Mouse (Mus musculus) large intestine, adult 2 months (tissue): Measurements from ENCODE around the gene Pold1. TPM values are rescaled to one million over a fixed set of nuclear protein-coding genes. Genes with fewer than 3 reads are reported as not detected.
A peak's percentile ranks its signal among the peaks of the same experiment; 100 is the strongest.

Experiments
- DNase-seq: peaks from one replicate; pipeline ENCODE4 v3.0.0-alpha.2; 2012; ENCODE audit warnings: low read depth, low spot score
- WGBS: fragments of 180-500 bp; shearing (Covaris S2); methylation state at CpG from one replicate; pipeline ENCODE4 v1.1.7; 2018; 5-methylcytosine and 5-hydroxymethylcytosine counted together
- polyA plus RNA-seq: library from polyadenylated mRNA; depleted of rRNA; stranded (reverse); fragments of >200 nt; gene quantifications from 2 replicates; pipeline ENCODE4 v1.2.3, GENCODE M21; 2012; rRNA removed

The Pold1 gene
- 45.2 and 47.0 TPM in 2 replicates for polyA plus RNA-seq

DNA sequence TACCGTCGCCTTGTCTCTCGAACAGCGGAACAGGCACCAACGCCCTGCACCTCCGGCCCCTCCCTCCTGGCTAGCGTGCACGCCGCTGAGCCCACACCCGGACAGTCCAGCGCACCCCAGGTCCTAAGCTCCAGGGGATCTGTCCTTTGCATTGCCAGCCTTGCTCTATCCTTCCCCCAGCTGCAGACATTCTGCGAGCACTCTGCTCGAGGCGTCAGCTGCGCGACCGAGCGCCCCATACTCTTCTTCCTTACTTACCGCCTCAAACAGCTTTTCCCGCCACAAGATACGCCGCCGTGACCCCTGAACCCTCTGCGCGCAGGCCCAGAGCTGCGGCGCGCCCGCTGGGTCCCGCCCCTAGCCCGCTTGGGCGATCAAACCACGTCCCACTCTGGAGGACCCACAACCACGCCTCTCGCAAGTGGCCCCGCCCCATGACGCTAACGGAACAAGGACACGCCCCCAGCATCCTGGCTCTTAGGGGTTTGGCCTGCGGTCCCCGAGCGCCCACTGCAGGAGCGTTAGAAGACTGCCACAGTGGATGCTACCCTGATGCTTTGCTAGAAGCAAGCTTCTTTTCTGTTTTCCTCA, at the start of gene Pold1:
Pold1 (minus strand) TSS at position 353 of the 591 bp plus-strand sequence.
- WGBS: under 1% methylated on average over 43 of the region's 43 CpGs
- DNase-seq: peak; percentile 99

DNA sequence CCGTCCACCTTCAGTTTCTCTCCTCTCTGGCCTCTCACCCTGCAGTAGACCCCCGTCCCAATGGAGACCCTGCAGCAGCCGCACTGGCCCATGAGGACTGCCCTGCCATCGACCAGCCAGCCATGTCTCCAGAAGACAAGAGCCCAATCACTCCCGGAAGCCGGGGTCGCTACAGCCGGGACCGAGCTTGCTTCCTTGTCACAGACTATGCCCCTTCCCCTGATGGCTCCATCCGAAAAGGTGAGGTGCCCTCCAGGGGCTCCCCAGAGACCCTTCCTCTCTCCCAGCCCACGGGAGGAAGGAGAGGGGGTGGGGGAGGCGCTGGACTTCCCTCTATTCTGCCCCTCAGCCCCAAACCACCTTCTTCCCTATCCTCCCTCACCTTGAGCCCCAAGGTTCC, 49.7 kb upstream of the Pold1 start:
- no peak for DNase-seq
- 73% methylated on average over 12 of the region's 12 CpGs for whole genome bisulfite sequencing

DNA sequence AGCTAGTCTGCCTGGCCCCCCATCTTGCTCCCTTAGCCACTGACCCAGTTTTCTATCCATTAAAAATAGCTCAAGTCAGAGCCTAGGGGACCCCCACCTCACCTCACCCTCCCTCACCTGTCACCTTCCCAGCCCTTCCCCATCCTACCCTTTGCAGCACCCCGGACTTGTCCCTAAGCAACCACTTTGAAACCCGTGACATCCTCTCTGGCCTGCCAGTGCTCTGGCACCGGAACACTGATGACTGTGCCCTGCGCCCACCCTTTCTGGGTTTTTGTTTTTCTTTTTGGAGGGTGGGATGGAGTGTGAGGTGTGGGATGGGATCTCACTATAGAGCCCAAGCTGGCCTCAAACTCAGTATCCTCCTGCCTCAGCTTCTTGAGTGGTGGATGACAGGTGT, 49.0 kb upstream of the Pold1 start:
- WGBS: 86% methylated on average over 4 of the region's 4 CpGs
- DNase-seq: no peak

DNA sequence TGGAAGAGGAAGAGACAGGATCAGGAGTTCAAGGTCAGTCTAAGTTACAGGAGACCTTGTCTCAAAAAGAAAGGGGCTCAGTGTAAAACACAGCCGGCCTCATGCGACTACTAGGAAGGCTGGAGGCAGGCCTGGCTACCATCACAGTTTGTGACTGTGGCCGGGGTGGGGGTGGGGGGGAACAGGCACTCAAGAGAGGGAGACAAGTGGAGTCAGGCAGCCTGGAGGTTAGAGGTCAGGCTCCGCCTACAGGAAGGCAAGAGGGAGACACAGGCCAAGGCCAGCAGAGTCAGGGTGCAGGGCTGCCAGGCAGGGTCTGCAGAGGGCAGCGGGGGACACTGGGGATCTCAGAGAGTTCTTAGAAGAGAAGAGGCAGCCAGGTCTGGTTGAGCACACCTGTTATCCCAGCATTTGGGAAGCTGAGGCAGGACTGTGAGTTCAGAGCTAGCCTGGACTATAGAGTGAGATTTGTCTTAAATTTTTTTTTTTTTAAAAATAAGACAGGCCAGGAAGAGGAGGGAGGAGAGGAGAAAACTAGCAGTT, 48.4 kb upstream of the Pold1 start:
- DNase-seq: no peak
- whole genome bisulfite sequencing: 48% methylated on average over 5 of the region's 5 CpGs

DNA sequence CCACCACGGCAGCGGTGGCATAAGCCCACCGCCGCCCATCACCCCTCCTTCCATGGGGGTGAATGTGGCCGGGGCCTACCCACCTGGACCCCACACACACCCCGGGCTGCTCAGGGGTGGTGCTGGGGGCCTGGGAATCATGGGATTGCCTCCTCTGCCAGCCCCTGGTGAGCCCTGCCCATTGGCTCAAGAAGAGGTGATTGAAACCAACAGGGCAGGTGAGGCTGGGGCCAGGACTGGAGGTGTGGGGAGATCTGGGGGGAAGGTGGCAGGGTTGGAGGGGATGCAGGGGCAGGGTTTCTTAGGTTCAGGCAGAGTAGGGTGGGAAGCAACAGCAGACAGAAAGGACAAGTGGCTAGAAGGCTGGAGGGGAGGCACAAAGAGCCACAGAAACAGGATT, 47.4 kb upstream of the Pold1 start:
- 87% methylated on average over 6 of the region's 6 CpGs for WGBS
- no peak for DNase-seq

DNA sequence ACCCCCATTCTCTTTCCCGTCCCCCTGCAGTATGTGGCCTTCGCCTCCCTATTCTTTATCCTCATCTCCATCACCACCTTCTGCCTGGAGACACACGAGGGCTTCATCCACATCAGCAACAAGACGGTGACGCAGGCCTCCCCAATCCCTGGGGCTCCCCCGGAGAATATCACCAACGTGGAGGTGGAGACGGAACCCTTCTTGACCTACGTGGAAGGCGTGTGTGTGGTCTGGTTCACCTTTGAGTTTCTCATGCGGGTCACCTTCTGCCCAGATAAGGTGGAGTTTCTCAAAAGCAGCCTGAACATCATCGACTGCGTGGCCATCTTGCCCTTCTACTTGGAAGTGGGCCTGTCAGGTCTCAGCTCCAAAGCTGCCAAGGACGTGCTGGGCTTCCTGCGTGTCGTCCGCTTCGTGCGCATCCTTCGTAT, 46.5 kb upstream of the Pold1 start:
- WGBS: 94% methylated on average over 20 of the region's 20 CpGs
- no peak for DNase-seq

DNA sequence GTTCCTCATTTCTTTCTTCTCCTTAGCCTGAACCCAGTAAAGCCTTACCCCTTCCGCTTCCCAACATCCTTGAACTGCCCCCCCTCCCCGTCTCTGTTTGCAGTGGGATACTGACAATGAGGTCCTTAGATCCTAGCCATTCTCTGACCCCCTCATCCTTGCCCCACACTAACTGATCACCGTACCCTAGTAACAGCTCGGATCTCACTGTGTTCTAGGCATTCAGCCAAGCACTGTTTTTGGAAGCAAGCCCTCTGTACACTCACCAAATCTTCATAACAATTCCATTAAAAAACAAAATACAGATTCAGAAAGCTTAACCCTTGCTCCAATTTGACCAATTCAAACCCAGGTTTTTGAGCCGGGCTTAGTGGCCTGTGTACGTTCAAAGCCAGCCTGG, 45.6 kb upstream of the Pold1 start:
- DNase-seq: no peak
- 65% methylated on average over 6 of the region's 6 CpGs for WGBS

DNA sequence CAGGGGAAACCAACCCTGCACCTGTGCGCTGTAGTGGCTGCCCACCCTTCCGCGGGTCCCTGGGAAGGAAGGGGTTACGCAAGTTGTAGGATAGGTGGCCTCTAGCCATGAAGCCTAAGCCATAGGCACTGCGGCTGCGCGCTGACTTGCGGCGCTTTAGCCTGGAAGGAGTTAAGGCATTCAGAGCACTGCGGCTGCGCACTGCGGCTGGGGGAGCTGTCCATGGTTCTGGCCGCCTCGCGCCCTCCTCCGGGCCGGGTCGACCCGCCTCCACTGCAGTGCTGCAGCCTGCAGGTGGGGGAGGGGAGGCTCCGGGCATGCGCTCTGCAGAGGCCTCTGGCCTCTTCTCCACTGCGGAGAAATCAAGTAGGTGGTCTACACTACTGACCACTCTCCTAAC, 45.1 kb upstream of the Pold1 start:
- no peak for DNase-seq
- WGBS: 2% methylated on average over 22 of the region's 22 CpGs

DNA sequence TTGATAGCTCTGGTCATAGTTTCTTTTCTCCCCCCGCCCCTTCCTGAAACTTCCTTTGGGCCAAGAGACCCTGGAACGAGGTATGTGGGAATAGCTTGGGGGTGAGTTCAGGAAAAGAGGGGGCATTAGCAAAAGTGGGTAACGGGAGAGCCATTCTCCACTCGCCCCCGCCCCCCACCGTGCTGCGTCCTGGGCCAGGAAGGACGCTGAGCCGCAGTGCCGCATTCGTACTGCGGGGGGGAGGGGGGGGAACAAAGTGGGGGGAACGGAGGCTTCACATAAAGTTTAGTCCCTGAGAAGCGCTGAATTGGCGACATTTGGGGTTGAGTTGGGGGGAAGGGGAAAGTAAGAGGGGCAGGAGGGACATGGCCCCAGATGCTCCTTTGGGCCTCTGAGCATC, 44.4 kb upstream of the Pold1 start:
- 10% methylated on average over 15 of the region's 15 CpGs for WGBS
- DNase-seq: no peak

DNA sequence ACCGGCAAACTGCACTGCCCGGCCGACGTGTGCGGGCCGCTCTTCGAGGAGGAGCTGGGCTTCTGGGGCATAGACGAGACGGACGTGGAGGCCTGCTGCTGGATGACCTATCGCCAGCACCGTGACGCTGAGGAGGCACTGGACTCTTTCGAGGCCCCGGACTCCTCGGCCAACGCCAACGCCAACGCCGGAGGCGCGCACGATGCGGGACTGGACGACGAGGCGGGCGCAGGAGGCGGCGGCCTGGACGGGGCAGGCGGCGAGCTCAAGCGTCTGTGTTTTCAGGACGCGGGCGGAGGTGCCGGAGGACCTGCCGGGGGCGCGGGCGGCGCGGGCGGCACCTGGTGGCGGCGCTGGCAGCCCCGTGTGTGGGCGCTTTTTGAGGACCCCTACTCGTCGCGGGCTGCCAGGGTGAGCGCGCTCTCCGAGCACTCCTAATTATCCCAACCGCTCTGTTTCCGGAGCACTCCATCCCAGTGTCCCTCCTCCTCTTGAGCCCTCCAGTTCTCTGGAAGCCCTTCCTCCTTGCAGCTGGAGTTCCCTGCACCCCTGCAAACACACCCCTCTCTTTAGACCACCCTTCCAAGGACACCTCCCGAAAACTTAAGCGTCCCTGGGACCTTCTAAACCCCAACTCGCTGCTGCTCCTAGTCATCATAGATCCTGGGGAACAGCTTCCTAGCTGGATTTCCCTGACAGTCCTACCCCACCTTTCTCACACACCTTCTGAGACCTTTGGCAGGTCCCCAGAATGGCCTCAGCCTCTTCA, 42.9 kb upstream of the Pold1 start:
- WGBS: 2% methylated on average over 59 of the region's 60 CpGs
- DNase-seq: no peak

DNA sequence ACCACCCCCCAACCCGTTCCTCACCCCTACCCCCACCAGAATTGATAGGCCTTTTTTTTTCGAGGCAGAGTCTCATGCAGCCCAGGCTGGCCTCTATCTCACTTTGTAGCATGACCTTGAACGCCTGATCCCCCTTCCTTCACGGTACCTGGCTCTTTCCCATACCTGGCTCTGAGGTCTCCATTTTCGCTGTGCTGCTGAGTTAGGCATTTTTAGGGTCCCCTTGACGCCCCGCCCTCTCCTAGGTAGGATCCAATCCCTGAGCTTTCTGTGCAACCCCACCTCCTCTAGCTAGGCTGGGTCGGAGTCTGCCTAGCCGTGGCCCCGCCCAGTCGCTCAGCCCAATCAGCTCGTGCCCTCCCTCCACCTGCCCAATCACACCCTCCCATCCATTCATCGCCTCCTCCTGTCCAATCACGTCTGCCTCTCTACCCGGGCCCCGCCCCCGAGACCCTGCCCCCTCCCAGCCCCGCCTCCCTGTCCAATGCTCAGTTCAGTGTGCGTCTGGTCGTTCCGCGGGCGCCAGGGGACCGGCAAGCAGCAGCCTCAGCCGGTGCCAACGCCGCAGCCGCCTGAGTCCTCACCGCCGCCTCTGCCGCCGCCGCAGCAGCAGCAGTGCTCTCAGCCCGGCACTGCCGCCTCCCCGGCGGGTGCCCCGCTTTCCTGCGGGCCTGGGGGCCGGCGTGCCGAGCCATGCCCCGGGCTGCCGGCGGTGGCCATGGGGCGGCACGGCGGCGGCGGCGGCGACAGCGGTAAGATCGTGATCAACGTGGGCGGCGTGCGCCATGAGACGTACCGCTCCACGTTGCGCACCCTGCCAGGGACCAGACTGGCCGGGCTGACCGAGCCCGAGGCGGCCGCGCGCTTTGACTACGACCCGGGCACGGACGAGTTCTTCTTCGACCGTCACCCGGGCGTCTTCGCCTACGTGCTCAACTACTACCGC, 42.0 kb upstream of the Pold1 start, which contains the start of gene Kcnc3:
Kcnc3 (plus strand) TSS at position 263 of the 946 bp plus-strand sequence.
- DNase-seq: peak; percentile 77
- WGBS: under 1% methylated on average over 80 of the region's 80 CpGs

DNA sequence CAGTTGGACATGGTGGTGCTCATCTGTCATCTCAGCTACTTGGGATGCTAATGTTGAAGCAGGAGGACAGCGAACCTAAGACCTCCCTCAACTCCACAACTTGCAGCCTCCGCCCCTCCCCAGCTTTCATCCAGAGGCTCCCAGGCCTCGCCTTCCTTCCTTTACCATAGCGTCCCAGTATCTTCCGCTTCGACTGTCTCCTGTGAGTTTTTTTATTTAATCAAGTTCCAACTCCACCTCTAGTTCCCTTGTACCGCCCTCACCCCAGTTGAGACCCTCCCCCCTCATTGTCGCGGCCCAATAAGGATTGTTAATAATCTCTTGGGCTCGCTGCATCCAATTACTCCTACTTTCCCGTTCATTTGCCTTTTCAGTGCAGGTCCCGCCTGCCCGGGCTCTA, 41.3 kb upstream of the Pold1 start:
- DNase-seq: no peak
- 15% methylated on average over 13 of the region's 13 CpGs for WGBS

DNA sequence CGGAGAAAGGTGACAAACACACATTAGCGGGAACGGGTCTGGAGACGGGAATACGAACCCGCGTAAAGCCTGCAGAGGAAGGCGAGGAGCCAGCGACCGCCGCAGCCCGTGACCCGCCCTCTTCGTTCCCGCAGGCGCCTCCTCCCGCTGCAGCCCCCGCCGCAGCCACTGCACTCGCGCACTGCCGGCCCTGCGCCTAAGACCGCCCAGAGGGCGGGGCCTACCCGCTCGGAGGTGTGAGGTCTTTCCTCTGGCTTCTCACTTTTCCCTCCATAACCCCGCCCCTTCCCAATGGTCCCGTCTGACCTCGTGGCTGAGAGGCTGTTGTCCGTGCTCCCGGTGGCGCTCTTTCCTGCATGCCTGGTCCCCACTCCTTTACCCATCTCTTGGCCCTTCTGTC, 40.5 kb upstream of the Pold1 start:
- peak; percentile 39 for DNase-seq
- WGBS: under 1% methylated on average over 33 of the region's 33 CpGs

DNA sequence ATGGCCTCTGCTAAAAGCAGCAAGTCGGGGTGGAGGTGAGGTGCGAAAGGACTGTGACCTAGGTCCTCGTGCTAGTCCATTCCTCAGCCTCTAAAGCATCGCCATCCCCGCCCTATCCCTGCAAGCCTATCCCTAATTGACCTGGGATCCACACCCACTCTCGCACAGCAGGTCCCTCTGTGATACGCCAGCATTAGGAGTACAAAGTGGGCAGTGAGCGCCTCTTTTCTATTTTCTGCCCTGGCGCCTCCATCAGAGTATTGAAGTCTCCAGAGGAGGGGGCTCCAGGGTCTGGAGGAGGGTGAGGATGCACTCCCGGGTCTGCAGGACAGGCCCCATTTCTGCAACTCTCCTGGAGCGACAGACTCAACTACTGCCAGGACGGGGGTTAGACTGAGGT, 39.7 kb upstream of the Pold1 start:
- no peak for DNase-seq
- WGBS: 7% methylated on average over 12 of the region's 12 CpGs

DNA sequence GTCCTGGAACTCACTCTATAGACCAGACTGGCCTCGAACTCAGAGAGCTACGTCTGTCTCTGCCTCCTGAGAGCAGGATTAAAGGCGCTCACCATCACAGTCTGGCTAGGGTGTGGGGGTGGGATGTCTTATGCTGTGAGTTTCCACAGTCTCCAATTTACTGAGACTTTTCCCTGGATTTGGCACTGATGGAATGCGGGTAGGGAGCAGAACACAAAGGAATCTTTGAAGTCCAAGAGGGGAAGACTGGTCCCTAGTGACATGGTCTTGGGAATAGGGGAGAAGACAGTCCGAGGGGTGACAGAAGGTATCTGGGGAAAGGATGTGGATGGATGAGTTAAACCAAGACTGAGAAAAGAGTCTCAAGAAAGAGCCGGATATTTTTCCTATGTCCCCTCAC, 39.0 kb upstream of the Pold1 start:
- DNase-seq: no peak
- 42% methylated on average over 6 of the region's 6 CpGs for WGBS

DNA sequence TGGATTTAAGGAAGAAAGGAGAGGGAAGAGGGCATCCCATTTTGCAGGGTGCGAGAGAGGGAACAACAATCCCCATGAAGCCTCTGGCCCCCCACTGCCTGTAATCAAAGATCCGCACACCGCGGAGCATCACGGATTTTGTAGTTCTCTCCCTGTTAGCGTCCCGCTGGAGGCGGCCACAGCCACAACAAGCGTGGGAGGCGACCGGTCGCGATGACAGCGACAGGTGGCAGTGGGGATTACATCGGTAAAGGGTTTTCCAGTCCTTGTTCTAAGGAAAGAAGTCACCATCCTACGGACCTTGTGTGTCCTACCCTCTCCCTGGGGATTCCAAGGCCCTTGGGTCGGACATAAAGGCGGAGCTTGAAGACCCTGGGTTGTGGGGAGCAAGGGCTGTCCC, 38.3 kb upstream of the Pold1 start:
- no peak for DNase-seq
- WGBS: 4% methylated on average over 18 of the region's 18 CpGs

DNA sequence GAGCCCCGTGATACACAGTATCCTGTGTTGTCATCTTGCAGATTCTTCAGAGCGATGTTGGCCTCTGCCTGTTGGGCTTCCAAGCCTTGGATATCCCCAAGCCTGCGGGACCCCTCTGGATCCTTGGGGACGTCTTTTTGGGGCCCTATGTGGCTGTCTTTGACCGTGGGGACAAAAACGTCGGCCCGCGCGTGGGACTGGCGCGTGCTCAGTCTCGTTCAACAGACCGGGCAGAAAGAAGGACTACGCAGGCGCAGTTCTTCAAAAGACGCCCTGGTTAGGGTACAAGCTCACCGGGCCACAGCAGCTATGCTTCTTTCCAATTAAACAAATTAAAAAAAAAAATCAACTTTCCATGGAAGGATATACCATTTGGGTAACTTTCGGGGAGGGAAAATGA, 37.9 kb upstream of the Pold1 start:
- DNase-seq: no peak
- 27% methylated on average over 19 of the region's 19 CpGs for WGBS

DNA sequence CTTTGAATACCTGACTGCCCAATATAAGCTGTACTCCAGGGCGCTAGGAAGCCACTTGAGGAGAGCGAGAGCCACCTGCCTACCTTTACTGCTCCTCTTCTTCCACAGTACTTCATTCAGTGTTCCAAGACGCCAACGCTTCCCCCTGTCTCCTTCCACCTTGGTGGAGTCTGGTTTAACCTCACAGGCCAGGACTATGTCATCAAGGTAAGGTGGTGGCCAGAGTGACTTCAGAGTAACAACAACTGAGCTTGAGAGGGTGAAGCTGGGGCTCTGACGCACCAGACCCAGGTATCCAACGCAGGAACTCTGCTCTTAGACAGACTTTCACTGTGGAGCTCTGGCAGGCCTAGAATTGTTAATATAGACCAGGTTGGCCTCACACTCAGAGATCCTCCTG, 37.0 kb upstream of the Pold1 start:
- no peak for DNase-seq
- WGBS: 91% methylated on average over 6 of the region's 6 CpGs

DNA sequence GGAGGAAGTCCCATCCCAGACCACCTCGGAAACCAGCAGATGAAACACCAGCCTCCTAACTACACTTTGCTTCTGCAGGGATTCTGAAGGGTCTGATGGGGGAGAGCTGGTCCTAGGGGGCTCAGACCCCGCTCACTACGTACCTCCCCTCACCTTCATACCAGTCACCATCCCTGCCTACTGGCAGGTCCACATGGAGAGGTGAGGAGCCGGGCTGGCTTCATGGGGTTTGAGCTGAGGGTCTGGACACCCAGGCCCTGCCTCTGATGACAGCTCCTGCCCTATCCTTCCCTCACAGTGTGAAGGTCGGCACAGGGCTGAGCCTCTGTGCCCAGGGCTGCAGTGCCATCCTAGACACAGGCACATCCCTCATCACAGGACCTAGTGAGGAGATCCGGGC, 36.3 kb upstream of the Pold1 start:
- 87% methylated on average over 6 of the region's 6 CpGs for WGBS
- DNase-seq: no peak

DNA sequence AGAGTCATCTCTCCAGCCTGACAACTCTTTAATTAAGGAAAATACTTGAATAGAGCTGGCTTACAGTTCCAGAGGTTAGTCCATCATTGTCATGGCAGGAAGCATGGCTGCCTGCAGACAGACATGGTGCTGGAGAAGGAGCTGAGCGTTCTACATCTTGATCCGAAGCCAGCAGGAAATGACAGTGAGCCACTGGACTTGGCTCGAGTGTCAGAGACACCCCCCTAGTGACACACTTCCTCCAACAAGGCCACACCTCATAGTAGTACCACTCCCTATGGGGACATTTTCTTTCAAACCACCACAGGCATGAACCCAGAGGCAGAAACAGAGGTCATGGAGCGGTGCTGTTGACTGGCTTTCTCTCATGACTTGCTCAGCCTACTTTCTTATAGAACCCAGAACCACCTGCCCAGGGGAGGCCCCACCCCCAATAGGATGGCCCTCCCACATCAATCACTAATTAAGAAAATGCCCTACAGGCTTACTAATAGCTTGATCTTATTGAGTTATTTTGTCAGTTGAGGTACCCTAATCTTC, 35.7 kb upstream of the Pold1 start:
- no peak for DNase-seq
- WGBS: 49% methylated on average over 4 of the region's 4 CpGs
